Mouse (Mus musculus) adrenal gland, adult 2 months (tissue): ENCODE measurements around the gene Itga10. TPM values are rescaled to one million over a fixed set of nuclear protein-coding genes. Genes with fewer than 3 reads are reported as not detected.
"Not testable (repeated sequence)": the region's sequence is repeated elsewhere in the genome, so short reads cannot be mapped to it uniquely, and the experiment has no call there.

Experiments
- DNase-seq: peaks from one replicate; pipeline ENCODE4 v3.0.0; 2021
- polyA plus RNA-seq: library from polyadenylated mRNA; depleted of rRNA; stranded (reverse); fragments of >200 nt; gene quantifications from 2 replicates; pipeline ENCODE4 v1.2.3, GENCODE M21; 2012
- total RNA-seq, 2 experiments: library from RNA; stranded (reverse); gene quantifications; 2 replicates each; pipeline ENCODE4 v1.2.3; 2021

The Itga10 gene
- total and polyA plus RNA-seq, 3 experiments, result 1.3 to 1.9 (median 1.6) TPM

DNA sequence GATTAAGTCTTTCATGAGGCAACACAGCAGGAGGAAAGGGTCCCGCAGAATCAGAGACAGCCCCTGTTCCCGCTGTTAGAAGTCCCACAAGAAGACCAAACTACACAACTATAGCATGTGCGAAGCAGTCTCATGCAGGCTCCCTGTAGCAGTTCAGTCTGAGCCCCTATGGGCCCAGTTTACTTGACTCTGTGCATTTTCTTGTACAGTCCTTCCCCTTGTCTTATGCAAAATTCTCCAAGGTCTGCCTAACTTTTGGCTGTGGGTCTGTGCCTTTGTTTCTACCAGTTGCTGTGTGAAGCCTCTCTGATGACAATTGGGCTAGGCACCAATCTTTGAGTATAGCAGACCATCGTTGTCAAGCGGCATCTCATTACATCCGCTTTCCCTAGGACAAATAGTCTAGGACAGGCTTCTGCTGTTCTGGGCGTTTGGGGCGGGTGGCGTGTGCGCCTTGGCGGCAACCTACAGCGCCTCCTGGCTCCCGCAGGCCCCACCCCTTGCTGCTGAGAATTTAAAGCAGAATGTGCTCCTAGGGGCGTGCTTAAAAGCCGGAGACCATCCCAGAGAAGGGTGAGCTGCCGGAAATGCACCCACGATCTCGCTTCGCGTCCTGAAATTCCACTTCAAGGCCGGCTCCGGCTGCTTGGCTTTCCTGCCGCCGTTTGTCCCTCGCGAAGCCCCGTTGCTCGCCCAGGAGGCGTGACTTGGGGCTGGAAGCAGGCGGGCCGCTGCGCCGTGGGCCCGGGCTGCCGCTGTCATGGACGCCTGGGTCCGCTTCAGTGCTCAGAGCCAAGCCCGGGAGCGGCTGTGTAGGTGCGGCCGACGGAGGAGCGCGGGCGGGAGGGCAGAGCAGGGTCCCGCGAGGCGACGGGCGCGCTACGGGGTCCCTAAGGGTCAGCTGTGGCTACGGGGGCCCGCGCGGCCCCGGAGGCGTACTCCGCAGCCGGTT, 10.2 kb upstream of the Itga10 start, which contains the start of the genes Pex11b and Gm42957:
TSS of gene Pex11b (plus strand) at position 449 of the 952 bp plus-strand sequence.
TSS of gene Gm42957 (plus strand) at position 547 of the 952 bp plus-strand sequence.
- peak; percentile 97 for DNase-seq

DNA sequence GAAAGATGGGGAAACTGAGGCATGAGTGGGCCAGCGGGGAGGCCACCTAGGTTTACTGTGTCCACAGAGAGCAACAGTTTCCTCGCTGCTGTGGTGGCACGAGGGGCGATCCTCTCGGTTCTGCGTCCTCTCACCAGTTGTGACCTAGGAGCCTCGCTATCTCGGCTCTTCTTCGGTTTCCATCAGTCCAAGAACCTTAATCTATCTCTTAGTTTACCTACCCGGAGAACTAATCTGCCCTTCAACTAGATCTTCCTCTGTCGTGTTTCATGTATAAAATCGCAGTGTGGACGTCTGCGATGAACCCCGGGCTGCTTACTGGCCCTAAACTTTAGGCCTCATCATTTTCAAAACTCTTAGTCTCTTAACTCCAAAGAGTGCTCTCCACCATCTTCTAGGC, 9.5 kb upstream of the Itga10 start:
- DNase-seq, result no peak

DNA sequence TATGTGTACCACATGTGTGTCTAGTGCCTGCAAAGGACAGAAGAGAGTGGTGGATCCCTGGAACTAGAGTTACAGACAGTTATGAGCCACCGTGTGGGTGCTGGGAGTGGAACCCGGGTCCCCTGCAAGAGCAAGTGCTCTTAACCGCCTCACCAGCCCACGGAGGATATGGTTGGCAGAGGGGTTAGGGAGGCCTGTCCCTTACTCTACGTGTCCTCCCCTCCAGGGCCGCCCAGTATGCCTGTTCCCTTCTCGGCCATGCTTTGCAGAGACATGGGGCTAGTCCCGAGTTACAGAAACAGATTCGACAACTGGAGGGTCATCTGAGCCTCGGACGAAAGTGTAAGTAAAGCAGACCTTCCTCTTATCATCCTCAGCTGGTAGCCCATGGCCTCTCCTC, 8.9 kb upstream of the Itga10 start:
- DNase-seq, result no peak

DNA sequence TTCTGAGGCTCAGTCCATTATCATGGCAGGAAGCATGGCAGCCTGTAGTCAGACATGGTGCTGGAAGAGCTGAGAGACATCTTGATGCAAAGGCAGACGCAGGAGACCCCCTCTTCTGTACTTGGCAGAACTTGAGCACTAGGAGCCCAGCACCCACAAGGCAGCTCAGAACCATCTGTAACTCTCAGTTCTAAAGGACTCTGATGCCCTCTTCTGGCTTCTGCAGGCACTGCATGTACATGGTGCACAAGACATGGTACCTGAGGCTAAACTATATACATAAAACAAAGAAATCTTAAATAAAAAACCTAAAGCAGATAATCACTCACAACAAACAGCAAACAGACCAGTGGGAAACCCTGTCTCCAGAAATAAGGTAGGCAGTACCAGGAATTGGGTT, 6.2 kb upstream of the Itga10 start:
- DNase-seq, result peak; percentile 68

DNA sequence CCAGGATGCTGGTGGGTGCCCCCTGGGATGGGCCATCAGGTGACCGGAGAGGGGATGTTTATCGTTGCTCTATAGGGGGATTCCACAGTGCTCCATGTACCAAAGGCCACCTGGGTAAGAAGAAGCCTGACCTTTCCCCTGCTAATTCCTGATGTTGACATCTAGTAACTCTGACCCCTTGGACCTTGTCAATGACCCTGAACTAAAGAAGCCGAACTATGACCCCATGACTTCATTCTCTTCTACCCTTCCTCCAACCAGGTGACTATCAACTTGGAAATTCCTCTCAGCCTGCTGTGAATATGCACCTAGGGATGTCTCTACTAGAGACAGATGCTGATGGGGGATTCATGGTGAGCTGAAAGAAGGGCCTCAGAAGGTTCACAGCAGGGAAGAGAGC, 2.0 kb downstream of the Itga10 start:
- no peak for DNase-seq

DNA sequence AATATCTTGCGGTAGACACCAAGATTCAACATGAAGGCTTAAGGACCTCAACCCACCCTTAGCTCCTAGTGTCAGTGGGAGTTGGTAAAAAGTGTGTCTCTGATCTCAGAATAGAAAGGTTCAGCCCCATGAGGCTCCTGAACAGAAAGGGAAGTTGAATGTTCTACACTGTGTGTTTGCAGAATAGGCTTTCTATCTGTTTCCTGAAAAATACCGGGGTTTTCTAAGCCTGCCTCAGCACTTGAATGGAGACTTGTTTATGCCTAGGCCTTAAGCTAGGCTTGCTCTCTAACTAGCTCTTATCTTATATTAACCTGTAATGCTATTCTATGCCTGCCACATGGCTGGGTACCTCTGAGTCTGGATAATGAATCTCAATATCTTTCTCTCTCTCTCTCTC, 15.5 kb downstream of the Itga10 start:
- DNase-seq, result no peak

DNA sequence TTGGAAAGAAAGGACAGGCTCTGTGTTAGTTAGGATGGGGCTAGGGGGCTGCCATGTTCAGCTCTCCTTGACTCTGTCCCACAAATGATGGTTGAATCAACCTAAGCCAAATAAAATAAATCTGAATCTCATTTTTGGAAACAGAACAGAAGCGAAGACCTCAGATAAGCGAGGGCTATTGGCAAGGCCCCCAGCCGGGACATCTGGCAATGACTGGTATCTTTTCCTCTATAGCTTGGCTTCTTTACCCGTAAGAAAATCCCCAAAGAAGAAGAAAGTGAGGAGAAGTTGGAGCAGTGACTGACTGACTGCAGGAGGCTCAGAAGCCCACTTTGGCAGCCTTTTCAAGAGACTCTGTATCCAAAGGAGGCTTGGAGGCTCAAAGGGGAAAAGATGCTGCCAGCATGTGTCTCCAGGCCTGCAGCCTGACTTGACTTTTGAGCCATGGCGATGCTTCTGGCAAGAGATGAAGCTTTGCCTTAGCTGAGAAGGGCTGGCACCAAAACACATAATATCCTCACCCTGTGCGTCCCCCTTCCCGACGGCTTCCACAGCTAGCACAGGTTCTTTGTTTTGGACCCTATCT, 17.4 kb downstream of the Itga10 start:
- DNase-seq, result no peak

DNA sequence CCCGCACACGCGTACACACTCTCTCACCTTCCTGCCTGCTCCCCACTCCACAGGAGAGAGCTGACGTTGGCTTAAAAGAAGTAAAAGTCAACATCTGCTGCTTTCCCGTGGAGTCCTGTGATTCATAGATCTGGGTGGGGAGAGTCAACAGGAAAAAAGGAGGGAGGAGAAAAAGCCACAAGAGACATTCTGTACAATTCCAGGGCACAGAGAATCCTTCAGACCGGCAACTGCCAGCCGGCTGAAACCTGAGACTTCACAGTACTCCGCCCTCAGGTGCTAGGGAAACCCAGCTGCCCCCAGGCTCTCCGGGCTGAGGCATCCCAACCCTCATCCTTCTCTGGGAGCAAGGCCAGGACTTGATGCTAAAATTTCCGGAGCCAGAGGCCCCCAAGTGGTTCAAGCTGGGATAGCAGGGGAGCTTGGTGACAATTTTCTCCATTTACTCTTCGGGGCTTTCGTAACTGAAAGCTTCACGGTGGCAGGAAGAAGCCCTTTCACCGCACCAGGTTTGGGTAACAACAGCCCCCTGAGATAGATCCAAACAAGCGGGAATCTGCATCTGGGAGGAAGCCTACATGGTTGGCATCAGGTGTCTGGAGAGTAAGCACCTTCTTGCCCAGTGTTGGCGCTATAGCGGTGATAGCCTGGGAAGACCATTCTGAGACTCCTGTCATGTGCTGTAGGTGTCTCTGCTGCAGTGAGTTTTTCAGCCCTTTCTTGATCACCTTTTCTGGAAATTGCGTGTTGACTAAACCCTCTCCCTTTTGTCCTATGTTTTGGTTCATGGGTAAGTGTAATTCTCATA, 18.3 kb downstream of the Itga10 start:
- DNase-seq, result peak; percentile 85

DNA sequence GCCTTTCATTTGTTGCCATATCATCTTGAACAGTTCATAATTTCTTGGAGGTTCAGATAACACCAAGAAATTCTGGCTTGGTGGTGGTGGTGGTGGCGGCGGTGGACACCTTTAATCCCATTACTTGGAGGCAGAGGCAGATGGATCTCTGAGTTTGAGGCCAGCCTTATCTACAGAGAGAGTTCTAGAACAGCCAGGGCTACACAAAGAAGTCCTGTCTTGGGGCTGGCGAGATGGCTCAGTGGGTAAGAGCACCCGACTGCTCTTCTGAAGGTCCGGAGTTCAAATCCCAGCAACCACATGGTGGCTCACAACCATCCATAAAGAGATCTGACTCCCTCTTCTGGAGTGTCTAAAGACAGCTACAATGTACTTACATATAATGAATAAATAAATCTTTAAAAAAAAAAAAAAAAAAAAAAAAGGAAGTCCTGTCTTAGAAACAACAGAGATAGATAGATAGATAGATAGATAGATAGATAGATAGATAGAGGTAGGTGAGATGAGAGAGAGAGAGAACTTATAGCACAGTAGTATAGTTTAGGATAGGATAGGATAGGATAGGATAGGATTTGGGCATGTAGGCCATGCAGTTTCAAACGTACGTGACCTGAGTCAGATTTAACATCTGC, 20.5 kb downstream of the Itga10 start:
- DNase-seq, result not testable (repeated sequence)

DNA sequence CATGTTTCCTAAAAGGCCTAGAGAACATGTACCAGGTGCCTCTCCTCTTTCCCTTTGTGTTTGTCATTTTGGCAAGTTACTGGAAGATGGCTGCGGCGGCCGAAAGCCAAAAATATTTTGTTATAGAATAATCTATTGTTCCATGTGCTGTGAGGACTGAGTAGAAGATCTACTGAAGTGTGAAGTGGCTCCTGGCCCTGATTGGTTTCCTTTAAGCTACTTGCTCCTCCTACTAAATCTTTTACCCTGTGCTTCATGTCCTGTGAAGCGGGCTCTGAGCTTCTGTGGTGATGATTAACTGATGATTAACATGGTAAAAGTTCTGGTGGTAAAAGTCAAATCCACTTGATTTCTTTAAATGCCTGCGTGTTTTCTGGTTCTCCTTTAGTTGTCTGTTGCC, 21.5 kb downstream of the Itga10 start:
- no peak for DNase-seq

DNA sequence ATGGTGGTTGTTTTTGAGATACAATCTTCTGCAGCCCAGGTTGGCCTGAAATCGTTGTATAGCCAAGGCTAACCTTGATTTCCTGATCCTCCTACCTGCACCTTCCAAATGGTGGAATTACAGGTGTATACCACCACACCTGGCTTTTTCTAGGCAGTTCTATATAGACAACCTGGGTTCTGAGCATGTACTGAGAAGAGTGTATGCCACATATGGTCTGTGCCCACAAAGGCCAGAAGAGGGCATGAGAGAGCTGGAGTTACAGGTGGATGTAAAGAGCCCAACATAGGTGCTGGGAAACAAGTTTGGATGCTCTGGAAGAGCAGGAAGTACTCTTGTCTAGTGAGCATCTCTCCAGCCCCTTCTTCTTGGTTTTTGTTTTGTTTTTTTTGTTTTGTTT, 21.9 kb downstream of the Itga10 start:
- peak; percentile 53 for DNase-seq

DNA sequence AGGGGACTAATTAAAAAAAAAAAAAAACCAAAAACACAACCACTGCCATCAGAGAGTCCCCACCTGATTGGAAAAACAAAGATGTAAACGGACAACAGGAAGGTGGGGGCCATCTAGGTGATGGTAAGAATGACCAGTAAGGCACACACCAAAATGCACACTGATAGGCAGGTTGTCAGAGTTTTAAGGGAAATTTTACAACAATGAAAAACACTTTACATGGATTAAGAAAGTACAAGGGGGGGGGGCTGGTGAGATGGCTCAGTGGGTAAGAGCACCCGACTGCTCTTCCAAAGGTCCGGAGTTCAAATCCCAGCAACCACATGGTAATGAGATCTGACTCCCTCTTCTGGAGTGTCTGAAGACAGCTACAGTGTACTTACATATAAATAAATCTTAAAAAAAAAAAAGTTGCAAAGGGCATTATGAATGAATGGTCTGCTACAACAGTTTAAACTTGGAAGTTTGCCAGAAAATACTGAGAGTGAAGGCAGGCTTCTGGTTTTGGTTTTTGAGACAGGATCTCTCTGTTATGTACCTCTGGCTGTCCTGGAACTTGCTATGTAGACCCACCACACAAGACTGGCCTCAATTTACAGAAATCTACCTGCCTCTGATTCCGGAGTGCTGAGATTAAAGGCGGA, 23.2 kb downstream of the Itga10 start:
- DNase-seq, result no peak

DNA sequence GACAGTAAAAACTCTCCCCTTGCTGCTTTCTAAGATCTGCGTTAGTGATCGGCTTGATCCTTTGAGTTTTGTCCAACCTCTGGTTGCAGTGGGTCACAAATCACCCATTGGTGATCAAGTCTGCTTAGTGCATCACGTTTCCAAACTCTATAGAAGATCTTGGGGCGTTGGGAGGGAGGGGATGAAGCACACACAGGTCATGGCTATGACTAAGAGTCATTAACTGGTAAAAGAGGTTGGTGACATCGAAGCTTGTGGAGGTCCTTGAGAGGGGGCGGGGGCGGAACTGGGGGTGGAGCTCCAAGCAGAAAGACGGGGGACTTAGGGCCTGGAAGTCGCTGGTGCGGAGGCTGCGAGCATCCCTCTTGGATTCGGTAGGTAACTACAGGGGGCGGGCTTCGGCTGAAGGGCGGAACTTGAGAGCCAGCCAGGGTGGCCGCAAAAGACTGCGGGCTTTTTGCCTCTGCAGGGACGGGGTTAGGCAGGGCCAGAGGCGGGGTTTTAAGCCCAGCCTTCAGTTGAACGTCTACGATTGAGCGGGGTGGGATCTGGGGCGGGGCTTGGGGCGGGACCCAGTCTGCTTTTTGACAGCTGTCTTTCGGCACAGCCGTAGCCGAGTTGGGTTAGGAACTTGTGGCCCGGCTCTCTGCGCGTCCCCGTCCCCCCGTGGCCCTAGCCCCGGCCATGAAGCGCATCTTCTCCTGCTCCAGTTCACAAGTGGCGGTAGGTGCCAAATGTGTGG, 24.5 kb downstream of the Itga10 start, which contains the start of gene Ankrd35:
TSS of gene Ankrd35 (plus strand) at position 405 of the 742 bp plus-strand sequence.
- peak; percentile 90 for DNase-seq

DNA sequence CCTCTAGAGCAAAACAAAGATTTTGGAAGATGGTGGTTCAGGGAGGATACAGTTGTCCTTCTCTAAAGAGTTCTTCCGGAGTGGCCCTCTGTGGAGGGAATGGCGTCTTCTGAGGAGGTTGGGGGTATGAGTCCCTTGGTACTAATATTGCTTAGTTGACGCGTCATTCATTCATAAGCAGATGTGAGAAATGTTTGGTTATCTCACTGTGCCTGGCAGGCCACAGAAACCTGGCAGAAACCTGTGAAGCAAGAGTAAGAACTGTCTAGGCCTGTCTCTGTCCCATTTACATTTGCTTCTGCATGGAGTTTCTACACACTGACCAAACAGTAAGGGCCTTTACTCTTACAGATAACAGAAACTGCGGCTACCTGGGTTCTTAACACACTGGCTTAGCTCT, 26.1 kb downstream of the Itga10 start:
- DNase-seq, result no peak

DNA sequence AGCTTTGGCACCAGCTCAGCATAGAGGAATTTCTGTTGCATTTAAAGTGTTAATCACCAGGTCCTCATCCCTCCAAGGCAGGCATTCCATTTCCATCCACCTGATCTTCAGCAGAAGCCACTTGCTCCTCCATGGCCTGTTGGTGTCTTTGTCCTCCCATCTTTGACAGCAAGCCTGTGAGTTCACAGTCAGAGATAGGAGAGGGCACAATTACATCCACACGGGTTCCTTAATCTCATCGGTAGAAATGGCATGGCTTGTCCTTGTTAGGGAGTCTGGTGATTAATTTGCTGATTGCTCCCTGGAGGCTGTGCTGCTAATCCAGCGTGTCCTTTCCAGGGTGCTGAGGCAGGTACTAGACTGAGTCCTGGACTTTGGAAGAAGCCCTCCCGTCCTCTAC, 28.1 kb downstream of the Itga10 start:
- DNase-seq, result no peak

DNA sequence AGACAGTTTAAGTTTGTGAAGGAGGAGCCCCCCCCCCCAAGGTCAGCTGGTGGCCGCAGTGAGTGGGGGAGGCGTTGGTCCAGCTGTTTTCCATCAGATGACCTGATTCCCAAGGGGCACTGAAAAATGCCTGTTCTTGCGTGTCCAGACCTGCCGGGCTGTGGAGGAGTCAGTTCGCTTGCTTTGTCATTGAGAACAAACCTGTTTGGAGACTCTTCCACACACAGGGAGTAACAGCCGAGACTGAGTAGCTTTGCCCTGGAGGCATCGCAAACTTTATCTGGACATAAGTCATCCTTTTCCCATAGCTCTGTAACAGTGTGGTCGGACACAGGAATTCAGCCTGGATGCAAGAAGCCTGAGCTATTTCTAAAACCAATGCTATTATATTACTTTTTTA, 29.1 kb downstream of the Itga10 start:
- no peak for DNase-seq

DNA sequence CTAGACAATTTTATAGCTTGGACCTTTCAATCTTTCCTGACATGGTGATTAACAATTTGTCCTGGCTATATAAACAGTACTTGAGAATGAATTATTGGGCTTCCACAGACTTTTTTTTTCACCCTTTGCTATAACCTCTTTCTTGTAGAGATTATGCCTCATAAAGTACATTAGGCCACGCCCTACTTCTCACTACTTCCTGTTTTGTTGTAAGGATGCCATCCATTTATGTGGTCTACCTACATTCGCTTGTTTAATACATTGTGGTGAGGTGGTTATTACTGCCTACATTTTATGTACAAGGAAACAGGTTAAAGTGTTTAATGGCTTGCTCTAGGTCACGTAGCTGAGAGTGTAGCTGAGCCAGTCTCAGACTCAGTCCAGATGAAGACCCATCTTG, 29.8 kb downstream of the Itga10 start:
- no peak for DNase-seq

DNA sequence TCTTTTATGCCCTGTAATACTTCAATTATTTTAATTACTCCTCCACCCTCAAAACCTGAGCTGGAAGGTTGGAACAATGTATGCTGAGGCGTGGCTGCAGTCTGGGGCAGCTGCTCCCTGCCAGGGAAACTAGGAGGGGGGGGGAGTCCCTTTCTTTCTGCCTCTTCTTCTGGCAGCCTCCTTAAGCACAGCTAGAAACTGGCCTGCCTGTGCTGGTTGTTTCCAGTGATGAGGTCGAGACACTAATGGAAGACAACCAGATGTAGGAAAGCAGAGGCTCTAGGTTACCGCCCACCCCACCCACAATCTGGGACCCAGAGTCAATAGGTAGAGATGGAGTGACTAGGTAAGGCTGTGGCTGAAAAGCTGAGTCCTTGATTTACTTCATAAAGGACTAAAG, 30.3 kb downstream of the Itga10 start:
- no peak for DNase-seq

DNA sequence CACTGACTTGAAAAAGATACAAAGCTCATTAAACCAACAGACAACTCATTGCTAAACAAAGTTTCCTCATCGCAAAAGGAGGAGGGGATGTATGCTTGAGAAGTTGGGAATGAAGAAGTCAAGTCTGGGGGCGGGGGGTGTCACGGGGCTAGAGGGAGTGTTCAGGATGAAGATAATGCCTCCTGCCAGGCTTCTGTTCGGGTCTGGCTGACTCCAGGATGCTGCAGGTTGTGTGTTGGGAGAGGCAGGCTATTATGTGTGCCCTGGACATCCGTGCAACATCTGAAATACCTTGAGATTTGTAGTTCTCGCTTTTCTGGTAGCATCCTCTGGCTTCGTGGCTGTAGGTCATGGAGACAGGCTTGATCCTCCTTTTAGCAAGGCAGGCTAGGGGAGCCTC, 33.1 kb downstream of the Itga10 start:
- DNase-seq, result no peak

DNA sequence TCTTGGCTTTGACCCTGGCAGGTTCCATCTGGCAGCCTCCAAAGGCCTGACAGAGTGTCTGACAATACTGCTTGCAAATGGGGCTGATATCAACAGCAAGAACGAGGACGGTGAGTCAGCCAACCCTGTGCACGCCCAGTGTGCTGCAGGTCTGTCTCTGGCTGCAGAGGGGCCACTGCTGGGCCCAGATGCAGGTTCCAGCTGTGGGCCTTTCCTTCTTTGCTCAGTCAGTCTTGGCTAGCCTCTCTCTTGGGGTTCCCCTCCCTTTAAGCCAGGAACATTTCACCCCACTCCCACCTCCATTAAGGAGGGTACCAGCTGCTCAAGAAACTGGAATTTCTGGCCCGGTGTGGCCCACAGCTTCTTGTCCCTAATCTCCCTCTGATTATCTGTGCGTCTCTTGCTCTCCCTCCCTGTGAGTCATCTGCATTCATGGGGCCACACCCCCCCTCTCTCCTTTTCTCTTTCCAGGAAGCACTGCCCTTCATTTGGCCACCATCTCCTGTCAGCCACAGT, 33.8 kb downstream of the Itga10 start:
- DNase-seq, result peak; percentile 87
